Mouse (Mus musculus) hindbrain, embryonic 11.5 days (tissue): ENCODE measurements around the gene Kcna7. TPM values are rescaled to one million over a fixed set of nuclear protein-coding genes. Genes with fewer than 3 reads are reported as not detected.
A peak's percentile ranks its signal among the peaks of the same experiment; 100 is the strongest.

Source experiments
- ATAC-seq: fragments of 200-750 bp; cut with Nextera tagmentation; 2 replicates; pipeline ENCODE4 v1.8.0; 2017; ENCODE audit warnings: mild to moderate bottlenecking, moderate TSS enrichment, moderate library complexity; ENCODE audit not compliant: low FRiP score
- DNase-seq: peaks from one replicate; pipeline ENCODE4 v3.0.0-alpha.2; 2015; ENCODE audit warnings: low spot score
- H3K27ac ChIP-seq: fragments of 300-500 bp; sonication (generic); 2 replicates; pipeline ENCODE4 v1.5.1; 2014; ENCODE audit warnings: mild to moderate bottlenecking, low read depth, low read length
- H3K27me3 ChIP-seq: fragments of 300-500 bp; sonication (generic); 2 replicates; pipeline ENCODE4 v1.6.1; 2014; ENCODE audit warnings: mild to moderate bottlenecking, low read length, moderate library complexity, mixed read lengths; ENCODE audit not compliant: control insufficient read depth, insufficient read depth
- H3K36me3 ChIP-seq: fragments of 300-500 bp; sonication (generic); 2 replicates; pipeline ENCODE4 v1.6.1; 2014; ENCODE audit warnings: mild to moderate bottlenecking, low read length, moderate library complexity, mixed read lengths; ENCODE audit not compliant: control insufficient read depth, insufficient read depth
- H3K4me1 ChIP-seq: fragments of 300-500 bp; sonication (generic); replicated peaks from 2 replicates; pipeline ENCODE4 v1.6.1; 2014; ENCODE audit warnings: low read length, mixed read lengths; ENCODE audit not compliant: control insufficient read depth, insufficient read depth
- H3K4me2 ChIP-seq: fragments of 300-500 bp; sonication (generic); replicated peaks from 2 replicates; pipeline ENCODE4 v1.6.1; 2014; ENCODE audit warnings: mild to moderate bottlenecking, low read depth, low read length
- H3K4me3 ChIP-seq: fragments of 300-500 bp; sonication (generic); 2 replicates; pipeline ENCODE4 v1.5.1; 2014; ENCODE audit warnings: low read depth, low read length
- H3K9ac ChIP-seq: fragments of 300-500 bp; sonication (generic); 2 replicates; pipeline ENCODE4 v1.6.1; 2014; ENCODE audit warnings: low read depth, low read length
- H3K9me3 ChIP-seq: fragments of 300-500 bp; sonication (generic); 2 replicates; pipeline ENCODE4 v1.6.1; 2016; ENCODE audit warnings: low read length; ENCODE audit not compliant: control insufficient read depth
- WGBS: fragments of 180-500 bp; shearing (Covaris S2); extraction: QIAGEN DNeasy Blood & Tissue Kit; methylation state at CpG from one replicate; pipeline ENCODE4 v1.1.7; 2014; 5-methylcytosine and 5-hydroxymethylcytosine counted together
- polyA plus RNA-seq: library from polyadenylated mRNA; unstranded; fragments of >200 nt; fragmentation: Nextera tagmentation; extraction: Ambion mirVana; gene quantifications from 2 replicates; pipeline ENCODE4 v1.2.1, GENCODE M21; 2014

Gene Kcna7
- polyA plus RNA-seq, 1 experiment from 2014 or later: not detected

GRCm38 (mm10) chr7:45365742-45366651 lies 39.5 kb upstream of the Kcna7 start:
- Histone ChIP-seq H3K9ac (peak overlapping the region; percentile 69), H3K27me3 (peaks cover 38% of the 10 kb centered on the region), H3K4me3 (peak overlapping the region; percentile 71), H3K9me3 (no peaks in the 10 kb centered on the region), H3K4me2 (peak overlapping the region; percentile 69), H3K4me1 (peaks cover 15% of the 10 kb centered on the region; the same call in 1 of the 2 replicates), H3K27ac (no peak overlapping the region), H3K36me3 (no peaks in the 10 kb centered on the region)
- WGBS: 3% methylated on average over 34 of the region's 35 CpGs
- ATAC-seq: no peak
- DNase-seq: peak; percentile 62

- Histone ChIP-seq H3K9me3 (no peaks in the 10 kb centered on the region), H3K36me3 (no peaks in the 10 kb centered on the region), H3K4me1 (peaks cover 15% of the 10 kb centered on the region; the same call in 1 of the 2 replicates), H3K4me2 (peak within 1 kb of the TSS; percentile 80), H3K4me3 (peak within 1 kb of the TSS; percentile 71), H3K9ac (peak within 1 kb of the TSS; percentile 69), H3K27ac (peak within 1 kb of the TSS; percentile 67), H3K27me3 (peaks cover 38% of the 10 kb centered on the region)
- peak; percentile 56 for ATAC-seq
- no peak for DNase-seq
- 1% methylated on average over 20 of the region's 26 CpGs for WGBS
Observed at GRCm38 (mm10) chr7:45366652-45367019, 38.8 kb upstream of the Kcna7 start, which contains the start of gene Ppfia3. Gene Ppfia3, minus strand, starts transcription at chr7:45367019.

- Histone ChIP-seq H3K27ac (peak overlapping the region; percentile 67), H3K9me3 (no peaks in the 10 kb centered on the region), H3K36me3 (no peaks in the 10 kb centered on the region), H3K27me3 (peaks cover 32% of the 10 kb centered on the region), H3K4me1 (peaks cover 13% of the 10 kb centered on the region; the same call in 1 of the 2 replicates), H3K4me3 (peak overlapping the region; percentile 71), H3K9ac (peak overlapping the region; percentile 69), H3K4me2 (peak overlapping the region; percentile 80)
- WGBS: under 1% methylated on average over 69 of the region's 70 CpGs
- peak; percentile 96 for DNase-seq
- ATAC-seq: peak; percentile 89
Observed at GRCm38 (mm10) chr7:45367020-45367880, 38.2 kb upstream of the Kcna7 start.

- WGBS: 79% methylated on average over 15 of the region's 15 CpGs
- Histone ChIP-seq H3K36me3 (no peaks in the 10 kb centered on the region), H3K27me3 (peaks cover 26% of the 10 kb centered on the region), H3K4me3 (peak overlapping the region; percentile 71; the same call in 1 of the 2 replicates), H3K9me3 (no peaks in the 10 kb centered on the region), H3K4me1 (peaks cover 13% of the 10 kb centered on the region; the same call in 1 of the 2 replicates), H3K27ac (no peak overlapping the region), H3K4me2 (peak overlapping the region; percentile 80), H3K9ac (peak overlapping the region; percentile 68; the same call in 1 of the 2 replicates)
- DNase-seq (no peak), ATAC-seq (no peak)
Observed at GRCm38 (mm10) chr7:45368178-45368577, 37.3 kb upstream of the Kcna7 start.

- Histone ChIP-seq H3K36me3 (no peaks in the 10 kb centered on the region), H3K4me1 (peaks cover 13% of the 10 kb centered on the region; the same call in 1 of the 2 replicates), H3K27ac (no peak overlapping the region), H3K27me3 (peaks cover 20% of the 10 kb centered on the region), H3K9me3 (no peaks in the 10 kb centered on the region), H3K4me2 (peak overlapping the region; percentile 80; the same call in 1 of the 2 replicates), H3K4me3 (no peak overlapping the region), H3K9ac (no peak overlapping the region)
- 73% methylated on average over 16 of the region's 16 CpGs for WGBS
- DNase-seq: no peak
- no peak for ATAC-seq
Observed at GRCm38 (mm10) chr7:45369022-45369745, 36.3 kb upstream of the Kcna7 start.

GRCm38 (mm10) chr7:45369836-45370474 lies 35.5 kb upstream of the Kcna7 start:
- Histone ChIP-seq H3K9me3 (no peaks in the 10 kb centered on the region), H3K4me1 (peaks cover 13% of the 10 kb centered on the region; the same call in 1 of the 2 replicates), H3K9ac (peak overlapping the region; percentile 8), H3K27ac (no peak overlapping the region), H3K27me3 (peaks cover 20% of the 10 kb centered on the region), H3K4me3 (peak overlapping the region; percentile 36), H3K4me2 (peak overlapping the region; percentile 80), H3K36me3 (no peaks in the 10 kb centered on the region)
- ATAC-seq: no peak
- no peak for DNase-seq
- WGBS: 9% methylated on average over 44 of the region's 52 CpGs

GRCm38 (mm10) chr7:45370475-45371311 lies 34.8 kb upstream of the Kcna7 start, which contains the start of gene Lin7b:
Gene Lin7b, minus strand, starts transcription at chr7:45370583.
- peaks cover 13% of the 10 kb centered on the region; the same call in 1 of the 2 replicates for H3K4me1 ChIP-seq
- ATAC-seq (peak; percentile 59), DNase-seq (peak; percentile 86)
- peak within 1 kb of the TSS; percentile 8 for H3K9ac ChIP-seq
- peak within 1 kb of the TSS; percentile 36 for H3K4me3 ChIP-seq
- no peaks in the 10 kb centered on the region for H3K9me3 ChIP-seq
- H3K4me2 ChIP-seq: peak within 1 kb of the TSS; percentile 80
- 11% methylated on average over 27 of the region's 28 CpGs for WGBS
- no peak within 1 kb of the TSS for H3K27ac ChIP-seq
- peaks cover under 1% of the 10 kb centered on the region; the same call in 1 of the 2 replicates for H3K36me3 ChIP-seq
- peaks cover 20% of the 10 kb centered on the region for H3K27me3 ChIP-seq
